Mouse (Mus musculus) midbrain, embryonic 15.5 days (tissue): ENCODE results near the gene Prmt9. TPM values are rescaled to one million over a fixed set of nuclear protein-coding genes. Genes with fewer than 3 reads are reported as not detected.

Experiments
- ATAC-seq: fragments of 200-750 bp; cut with Nextera tagmentation; replicated peaks from 2 replicates; pipeline ENCODE4 v1.8.0; 2017; ENCODE audit warnings: moderate TSS enrichment
- H3K27ac ChIP-seq: fragments of 300-500 bp; sonication (generic); 2 replicates; pipeline ENCODE4 v1.5.1; 2015; ENCODE audit warnings: mild to moderate bottlenecking, inconsistent platforms
- H3K27me3 ChIP-seq: fragments of 300-500 bp; sonication (generic); replicated peaks from 2 replicates; pipeline ENCODE4 v1.6.1; 2015; ENCODE audit warnings: inconsistent platforms
- H3K36me3 ChIP-seq: fragments of 300-500 bp; sonication (generic); replicated peaks from 2 replicates; pipeline ENCODE4 v1.6.1; 2015; ENCODE audit warnings: inconsistent platforms
- H3K4me1 ChIP-seq: fragments of 300-500 bp; sonication (generic); 2 replicates; pipeline ENCODE4 v1.6.1; 2015; ENCODE audit warnings: inconsistent platforms
- H3K4me2 ChIP-seq: fragments of 300-500 bp; sonication (generic); 2 replicates; pipeline ENCODE4 v1.6.1; 2015; ENCODE audit warnings: inconsistent platforms, mild to moderate bottlenecking, moderate library complexity
- H3K4me3 ChIP-seq: fragments of 300-500 bp; sonication (generic); 2 replicates; pipeline ENCODE4 v1.5.1; 2015; ENCODE audit warnings: mild to moderate bottlenecking, inconsistent platforms
- H3K9ac ChIP-seq: fragments of 300-500 bp; sonication (generic); 2 replicates; pipeline ENCODE4 v1.6.1; 2015; ENCODE audit warnings: mild to moderate bottlenecking, inconsistent platforms
- H3K9me3 ChIP-seq: fragments of 300-500 bp; sonication (generic); 2 replicates; pipeline ENCODE4 v1.6.1; 2016; ENCODE audit warnings: inconsistent platforms
- WGBS: fragments of 180-500 bp; shearing (Covaris S2); methylation state at CpG from one replicate; pipeline ENCODE4 v1.1.7; 2015; ENCODE audit warnings: mixed read lengths; 5-methylcytosine and 5-hydroxymethylcytosine counted together
- polyA plus RNA-seq: library from polyadenylated mRNA; unstranded; fragments of >200 nt; fragmentation: Nextera tagmentation; extraction: Ambion mirVana; gene quantifications from 2 replicates; pipeline ENCODE4 v1.2.1, GENCODE M21; 2015

Prmt9 gene
- polyA plus RNA-seq, 1 experiment from 2014 or later: 29.1 TPM

- Histone ChIP-seq H3K4me1 (peaks cover 10% of the 10 kb centered on the region), H3K4me3 (peak within 1 kb of the TSS; percentile 60), H3K9ac (peak within 1 kb of the TSS; percentile 48), H3K4me2 (peak within 1 kb of the TSS; percentile 98), H3K27ac (peak within 1 kb of the TSS; percentile 36), H3K9me3 (no peaks in the 10 kb centered on the region), H3K27me3 (peaks cover 14% of the 10 kb centered on the region; the same call in 1 of the 2 replicates), H3K36me3 (no peaks in the 10 kb centered on the region)
- under 1% methylated on average over 74 of the region's 95 CpGs for WGBS
- peak; percentile 92 for ATAC-seq
Measured at GRCm38 (mm10) chr8:77517301-77518200, 31.6 kb upstream of the Prmt9 start, which contains the start of gene Arhgap10. Arhgap10 (minus strand) TSS chr8:77517953.

GRCm38 (mm10) chr8:77518201-77519115 lies 30.7 kb upstream of the Prmt9 start:
- H3K4me2 ChIP-seq: peak overlapping the region; percentile 98
- H3K9me3 ChIP-seq: no peaks in the 10 kb centered on the region
- peak overlapping the region; percentile 48 for H3K9ac ChIP-seq
- peaks cover 14% of the 10 kb centered on the region; the same call in 1 of the 2 replicates for H3K27me3 ChIP-seq
- 8% methylated on average over 33 of the region's 33 CpGs for WGBS
- H3K4me3 ChIP-seq: peak overlapping the region; percentile 60
- peak; percentile 77 for ATAC-seq
- no peak overlapping the region; the same call in 1 of the 2 replicates for H3K27ac ChIP-seq
- peaks cover 10% of the 10 kb centered on the region for H3K4me1 ChIP-seq
- no peaks in the 10 kb centered on the region for H3K36me3 ChIP-seq

- Histone ChIP-seq H3K4me3 (no peak overlapping the region), H3K9me3 (no peaks in the 10 kb centered on the region), H3K36me3 (no peaks in the 10 kb centered on the region), H3K27me3 (peaks cover 14% of the 10 kb centered on the region; the same call in 1 of the 2 replicates), H3K4me1 (peaks cover 10% of the 10 kb centered on the region), H3K4me2 (no peak overlapping the region), H3K9ac (no peak overlapping the region), H3K27ac (no peak overlapping the region)
- ATAC-seq: no peak
- 93% methylated on average over 4 of the region's 4 CpGs for WGBS
Measured at GRCm38 (mm10) chr8:77520601-77521000, 28.6 kb upstream of the Prmt9 start.

- peaks cover 8% of the 10 kb centered on the region; the same call in 1 of the 2 replicates for H3K27me3 ChIP-seq
- ATAC-seq: no peak
- WGBS: 81% methylated on average over 8 of the region's 8 CpGs
Measured at GRCm38 (mm10) chr8:77521028-77521785, 28.0 kb upstream of the Prmt9 start.

GRCm38 (mm10) chr8:77522984-77523383 lies 26.2 kb upstream of the Prmt9 start:
- Histone ChIP-seq H3K4me1 (peaks cover 3% of the 10 kb centered on the region; the same call in 1 of the 2 replicates), H3K9me3 (no peaks in the 10 kb centered on the region), H3K4me2 (no peak overlapping the region), H3K36me3 (no peaks in the 10 kb centered on the region), H3K27ac (no peak overlapping the region), H3K9ac (no peak overlapping the region), H3K4me3 (no peak overlapping the region), H3K27me3 (0 out of 2 replicates have a peak, but pooled peaks cover 5% of the 10 kb centered on the region)
- no peak for ATAC-seq
- WGBS: 91% methylated on average over 8 of the region's 8 CpGs

More at GRCm38 (mm10) chr8:77521028-77521785, 28.0 kb upstream of the Prmt9 start:
- Histone ChIP-seq H3K9me3 (no peaks in the 10 kb centered on the region), H3K4me2 (no peak overlapping the region), H3K4me3 (no peak overlapping the region), H3K4me1 (peaks cover 10% of the 10 kb centered on the region), H3K9ac (no peak overlapping the region), H3K36me3 (no peaks in the 10 kb centered on the region), H3K27ac (no peak overlapping the region)

GRCm38 (mm10) chr8:77524018-77524615 lies 25.1 kb upstream of the Prmt9 start:
- no peaks in the 10 kb centered on the region for H3K4me1 ChIP-seq
- no peak overlapping the region for H3K4me2 ChIP-seq
- no peak for ATAC-seq
- no peak overlapping the region for H3K9ac ChIP-seq
- WGBS: 81% methylated on average over 14 of the region's 14 CpGs
- no peaks in the 10 kb centered on the region for H3K36me3 ChIP-seq
- H3K9me3 ChIP-seq: no peaks in the 10 kb centered on the region
- 0 out of 2 replicates have a peak, but pooled peaks cover under 1% of the 10 kb centered on the region for H3K27me3 ChIP-seq
- H3K27ac ChIP-seq: no peak overlapping the region
- no peak overlapping the region for H3K4me3 ChIP-seq

GRCm38 (mm10) chr8:77524906-77525305 lies 24.3 kb upstream of the Prmt9 start:
- H3K4me2 ChIP-seq: no peak overlapping the region
- WGBS: 89% methylated on average over 2 of the region's 2 CpGs
- no peaks in the 10 kb centered on the region for H3K36me3 ChIP-seq
- no peaks in the 10 kb centered on the region for H3K4me1 ChIP-seq
- no peaks in the 10 kb centered on the region for H3K27me3 ChIP-seq
- H3K4me3 ChIP-seq: no peak overlapping the region
- no peak overlapping the region for H3K9ac ChIP-seq
- H3K9me3 ChIP-seq: no peaks in the 10 kb centered on the region
- ATAC-seq: no peak
- H3K27ac ChIP-seq: no peak overlapping the region

GRCm38 (mm10) chr8:77526130-77526529 lies 23.1 kb upstream of the Prmt9 start:
- Histone ChIP-seq H3K4me1 (no peaks in the 10 kb centered on the region), H3K9ac (no peak overlapping the region), H3K4me2 (no peak overlapping the region), H3K27me3 (no peaks in the 10 kb centered on the region), H3K9me3 (no peaks in the 10 kb centered on the region), H3K36me3 (no peaks in the 10 kb centered on the region), H3K4me3 (no peak overlapping the region), H3K27ac (no peak overlapping the region)
- 85% methylated on average over 8 of the region's 8 CpGs for WGBS
- no peak for ATAC-seq

- no peak for ATAC-seq
- H3K4me2 ChIP-seq: no peak overlapping the region
- H3K27me3 ChIP-seq: no peaks in the 10 kb centered on the region
- no peaks in the 10 kb centered on the region for H3K36me3 ChIP-seq
- H3K27ac ChIP-seq: no peak overlapping the region
- 68% methylated on average over 8 of the region's 8 CpGs for WGBS
- no peaks in the 10 kb centered on the region for H3K9me3 ChIP-seq
- no peaks in the 10 kb centered on the region for H3K4me1 ChIP-seq
- no peak overlapping the region for H3K9ac ChIP-seq
- H3K4me3 ChIP-seq: no peak overlapping the region
Measured at GRCm38 (mm10) chr8:77534358-77534992, 14.7 kb upstream of the Prmt9 start.

- no peaks in the 10 kb centered on the region for H3K9me3 ChIP-seq
- H3K4me2 ChIP-seq: no peak overlapping the region
- H3K4me3 ChIP-seq: no peak overlapping the region
- no peaks in the 10 kb centered on the region for H3K4me1 ChIP-seq
- WGBS: 85% methylated on average over 5 of the region's 5 CpGs
- ATAC-seq: peak; percentile 80
- H3K9ac ChIP-seq: no peak overlapping the region
- no peaks in the 10 kb centered on the region for H3K36me3 ChIP-seq
- H3K27ac ChIP-seq: no peak overlapping the region
- no peaks in the 10 kb centered on the region for H3K27me3 ChIP-seq
Measured at GRCm38 (mm10) chr8:77535026-77535595, 14.1 kb upstream of the Prmt9 start.

- no peak overlapping the region for H3K4me3 ChIP-seq
- no peaks in the 10 kb centered on the region for H3K27me3 ChIP-seq
- no peaks in the 10 kb centered on the region for H3K36me3 ChIP-seq
- no peaks in the 10 kb centered on the region for H3K4me1 ChIP-seq
- H3K9me3 ChIP-seq: no peaks in the 10 kb centered on the region
- 80% methylated on average over 12 of the region's 12 CpGs for WGBS
- no peak overlapping the region for H3K4me2 ChIP-seq
- ATAC-seq: no peak
- no peak overlapping the region for H3K9ac ChIP-seq
- no peak overlapping the region for H3K27ac ChIP-seq
Measured at GRCm38 (mm10) chr8:77536821-77537220, 12.4 kb upstream of the Prmt9 start.
